Mouse (Mus musculus) heart, adult 11 months (tissue): ENCODE results near the gene D130043K22Rik.

Source experiments
- DNase-seq: peaks from one replicate; pipeline ENCODE4 v3.0.0; 2022

Gene D130043K22Rik

DNA sequence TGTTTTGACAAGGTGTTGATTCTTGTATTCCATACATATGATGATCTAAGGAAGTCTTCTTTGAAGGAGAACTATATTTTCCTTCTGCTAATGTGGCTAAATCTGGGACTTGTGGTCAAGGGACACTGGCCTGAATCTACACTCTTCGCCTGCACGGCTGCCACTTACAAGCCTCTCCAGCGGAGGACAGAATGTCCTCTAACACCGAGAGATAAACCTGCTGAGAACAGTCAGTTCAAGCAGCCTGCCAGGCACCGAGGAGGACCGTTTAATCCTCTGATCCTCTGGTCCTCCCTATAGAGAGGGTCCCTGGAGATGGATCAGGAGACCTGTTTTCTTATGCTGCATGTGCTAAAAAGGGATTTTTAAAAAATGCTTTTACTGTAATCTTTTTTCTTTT lies 58.5 kb downstream of the D130043K22Rik start:
- DNase-seq, result peak; percentile 94

DNA sequence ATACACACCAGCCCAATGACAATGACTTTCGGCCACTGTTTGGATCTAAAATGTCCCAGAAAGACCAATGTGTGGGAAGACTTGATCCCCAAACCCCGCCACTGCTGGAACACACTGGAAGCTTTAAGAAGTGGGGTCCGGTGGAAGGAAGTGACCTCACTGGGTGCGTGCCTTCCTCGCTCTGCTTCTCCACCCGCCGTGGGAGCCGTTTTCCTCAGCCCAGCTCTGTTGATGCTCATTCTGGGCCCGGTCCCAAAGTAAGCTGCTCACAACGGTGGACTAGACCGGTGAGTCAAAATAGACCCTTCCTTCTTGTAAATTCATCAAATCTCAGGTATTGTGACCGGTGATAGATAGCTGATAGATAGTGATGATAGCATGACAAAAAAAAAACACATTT lies 60.5 kb downstream of the D130043K22Rik start:
- DNase-seq, result no peak

DNA sequence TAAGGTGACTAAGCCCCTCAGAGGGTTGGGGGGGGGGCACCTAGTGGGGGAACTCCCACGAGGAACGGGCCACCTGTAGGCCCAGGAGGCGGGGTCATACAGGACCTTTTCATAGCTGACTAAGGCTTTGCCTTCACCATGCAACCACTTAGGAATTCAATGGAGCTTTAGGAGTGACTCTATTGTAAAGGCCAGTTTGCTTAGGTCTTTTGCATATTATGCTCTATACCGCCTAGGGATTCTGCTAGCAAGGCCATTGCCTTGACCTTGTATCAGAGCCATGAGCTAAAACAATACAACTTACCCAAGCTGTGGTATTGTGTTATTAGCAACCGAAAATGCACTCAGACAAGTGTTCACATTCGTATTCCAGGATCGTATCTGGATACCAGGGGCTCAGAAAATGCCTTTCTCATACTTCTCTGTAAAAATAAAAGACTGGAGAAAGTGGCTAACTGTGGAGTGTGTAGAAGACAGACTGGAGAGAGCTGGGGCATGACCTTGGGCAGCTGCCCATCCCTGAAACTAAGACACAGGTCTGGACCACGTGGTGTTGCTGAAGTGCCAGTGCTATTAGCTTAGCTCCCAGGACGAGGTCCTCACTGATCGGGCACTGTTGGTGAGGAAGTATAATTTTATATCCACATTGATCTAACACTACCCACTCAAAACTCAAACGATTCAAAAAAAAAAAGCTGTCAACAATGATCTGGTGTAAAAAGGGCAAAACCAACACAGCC lies 62.1 kb downstream of the D130043K22Rik start:
- no peak for DNase-seq

DNA sequence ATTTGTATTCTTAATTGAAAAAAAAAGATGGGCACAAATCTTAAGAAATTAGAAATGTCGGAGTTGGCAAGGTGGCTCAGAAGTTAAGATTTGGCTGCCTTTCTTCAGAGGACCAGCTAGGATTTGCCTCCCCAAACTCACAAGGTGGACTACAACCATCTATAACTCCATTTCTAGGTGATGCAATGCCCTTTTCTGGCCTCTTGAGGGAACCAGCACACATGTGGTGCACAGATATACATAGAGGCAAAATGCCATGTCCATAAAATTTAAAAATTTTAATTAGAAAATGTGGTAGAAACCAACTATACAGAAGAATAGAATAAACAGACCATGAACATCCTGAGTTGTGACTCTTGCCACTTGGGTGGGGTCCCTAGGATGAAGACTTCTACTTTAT lies 64.2 kb downstream of the D130043K22Rik start:
- no peak for DNase-seq

DNA sequence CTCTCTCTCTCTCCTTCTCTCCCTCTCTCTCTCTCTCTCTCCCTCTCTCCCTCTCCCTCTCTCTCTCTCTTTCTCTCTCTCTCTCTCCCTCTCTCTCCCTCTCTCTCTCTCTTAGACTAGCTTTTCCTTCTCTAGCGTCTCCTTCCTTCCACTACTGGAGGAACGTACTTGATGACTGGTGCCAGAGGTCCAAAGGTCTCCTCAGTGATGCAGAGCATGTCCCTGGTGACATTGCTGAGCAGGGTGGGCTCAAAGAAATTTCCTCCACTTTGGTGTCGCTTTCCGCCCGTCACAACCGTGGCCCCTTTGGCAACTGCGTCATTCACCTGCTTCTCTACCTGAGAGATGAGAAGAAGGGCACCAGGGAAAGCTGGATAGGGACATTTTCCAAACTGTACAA lies 68.6 kb downstream of the D130043K22Rik start:
- no peak for DNase-seq

DNA sequence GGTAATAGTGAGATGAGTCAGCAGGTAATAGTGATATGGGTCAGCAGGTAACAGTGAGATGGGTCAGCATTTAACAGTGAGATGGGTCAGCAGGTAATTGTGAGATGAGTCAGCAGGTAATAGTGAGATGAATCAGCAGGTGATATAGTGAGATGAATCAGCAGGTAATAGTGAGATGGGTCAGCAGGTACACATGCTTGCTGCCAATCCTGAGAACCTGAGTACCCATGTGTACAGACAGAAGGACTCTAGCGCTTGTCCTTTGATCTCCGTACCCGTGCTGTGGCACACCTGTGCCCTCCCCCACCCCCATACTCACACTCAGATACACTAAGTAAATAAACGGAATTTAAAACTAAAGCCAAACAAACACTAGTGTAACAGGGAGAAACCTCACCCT lies 70.0 kb downstream of the D130043K22Rik start:
- no peak for DNase-seq

DNA sequence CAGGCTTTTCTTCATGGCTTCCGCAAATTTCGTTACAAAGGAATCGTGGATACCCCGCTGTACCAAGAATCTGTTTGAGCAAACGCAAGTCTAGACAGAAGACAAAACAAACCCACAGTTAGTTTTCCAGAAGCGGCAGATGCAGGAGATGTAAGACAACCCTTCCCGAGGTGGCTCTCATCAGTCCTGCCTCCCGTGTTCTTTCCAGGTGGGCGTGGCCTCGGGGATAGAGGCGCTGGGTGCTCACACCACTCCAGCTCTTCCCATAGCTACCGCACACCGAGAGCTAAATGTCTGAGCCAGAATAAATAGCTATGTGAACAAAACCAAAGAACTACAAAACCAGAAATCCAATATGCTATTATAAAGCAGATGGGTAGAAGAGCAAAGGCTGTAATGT lies 70.9 kb downstream of the D130043K22Rik start:
- no peak for DNase-seq

DNA sequence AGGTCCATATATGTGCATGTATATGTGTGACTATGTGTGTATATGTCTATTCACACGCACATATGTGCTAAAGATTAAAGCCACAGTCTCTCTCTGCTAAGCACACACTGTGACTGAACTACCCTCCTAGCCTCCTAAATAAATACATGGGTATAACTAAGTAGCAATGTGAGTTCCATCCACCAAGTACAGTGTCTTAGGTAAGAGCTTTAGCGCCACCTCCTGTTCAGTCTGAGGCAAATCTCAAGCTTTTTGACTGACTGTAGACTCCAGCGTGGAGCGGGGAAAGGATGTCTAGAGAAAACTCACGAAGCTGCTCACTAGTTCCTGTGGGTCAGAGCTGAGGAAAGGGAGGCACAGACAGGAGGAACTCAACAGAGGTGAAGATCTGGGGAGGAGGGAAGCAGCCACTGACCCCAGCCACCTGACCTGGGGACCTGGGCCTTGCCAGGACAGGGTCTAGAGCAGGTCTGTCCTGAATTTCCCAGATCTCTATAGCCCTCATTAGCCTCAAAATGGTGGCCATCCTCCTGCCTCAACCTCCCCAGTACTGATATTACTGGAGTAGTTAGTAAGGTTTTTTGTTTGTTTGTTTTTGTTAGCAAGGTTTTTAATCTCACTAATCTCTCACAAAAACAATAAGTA lies 75.5 kb downstream of the D130043K22Rik start:
- DNase-seq, result no peak

DNA sequence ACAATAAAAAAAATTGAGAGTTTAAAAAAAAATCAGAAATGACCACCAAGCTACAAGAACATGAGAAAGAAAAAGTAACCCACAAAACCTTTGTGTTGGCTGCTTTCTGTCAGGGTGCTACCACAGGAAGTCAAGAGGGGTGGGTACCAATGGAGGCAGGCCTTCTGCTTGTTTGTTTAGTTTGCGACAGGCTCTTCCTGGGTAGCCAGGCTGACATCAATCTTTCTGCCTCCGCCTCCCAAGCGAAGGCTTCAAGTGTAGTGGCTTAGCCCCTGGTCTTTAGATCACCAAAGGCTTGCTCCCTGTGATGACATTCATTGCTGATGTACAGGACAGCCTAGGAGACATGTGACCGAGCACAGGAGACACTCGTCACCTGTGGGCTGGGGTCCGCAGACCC lies 76.3 kb downstream of the D130043K22Rik start:
- DNase-seq, result peak; percentile 46

DNA sequence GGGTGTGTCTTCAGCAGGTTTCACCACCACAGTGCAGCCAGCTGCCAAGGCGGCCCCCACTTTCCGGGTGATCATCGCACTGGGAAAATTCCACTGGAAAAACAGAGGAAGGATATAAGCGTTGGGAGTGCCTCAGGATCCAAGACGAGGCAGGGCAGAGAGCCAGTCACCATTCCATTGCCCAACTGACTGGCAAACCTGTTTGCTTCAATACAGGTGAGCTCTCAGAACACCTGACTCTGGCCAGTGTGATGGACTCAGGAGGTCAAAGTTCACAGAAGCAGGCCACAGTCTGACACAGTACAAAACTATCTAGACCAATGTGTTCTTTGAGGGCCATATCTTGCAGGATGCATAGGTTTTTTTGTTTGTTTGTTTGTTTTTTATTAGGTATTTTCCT lies 79.1 kb downstream of the D130043K22Rik start:
- DNase-seq, result no peak

DNA sequence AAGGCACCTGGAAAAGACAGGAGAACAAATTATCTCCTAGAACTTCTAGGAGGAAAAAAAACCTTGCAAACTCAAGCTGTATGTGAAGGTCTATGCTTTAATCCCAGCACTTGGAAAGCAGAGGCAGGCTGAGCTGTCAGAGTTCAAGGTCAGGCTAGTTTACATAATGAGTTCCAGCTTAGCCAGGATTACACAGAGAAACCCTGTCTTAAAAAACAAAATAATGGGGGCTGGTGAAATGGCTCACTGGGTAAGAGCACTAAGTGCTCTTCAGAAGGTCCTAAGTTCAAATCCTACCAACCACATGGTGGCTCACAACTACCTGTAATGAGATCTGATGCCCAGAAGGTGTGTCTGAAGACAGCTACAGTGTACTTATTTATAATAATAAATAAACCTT lies 85.7 kb downstream of the D130043K22Rik start:
- DNase-seq, result no peak

DNA sequence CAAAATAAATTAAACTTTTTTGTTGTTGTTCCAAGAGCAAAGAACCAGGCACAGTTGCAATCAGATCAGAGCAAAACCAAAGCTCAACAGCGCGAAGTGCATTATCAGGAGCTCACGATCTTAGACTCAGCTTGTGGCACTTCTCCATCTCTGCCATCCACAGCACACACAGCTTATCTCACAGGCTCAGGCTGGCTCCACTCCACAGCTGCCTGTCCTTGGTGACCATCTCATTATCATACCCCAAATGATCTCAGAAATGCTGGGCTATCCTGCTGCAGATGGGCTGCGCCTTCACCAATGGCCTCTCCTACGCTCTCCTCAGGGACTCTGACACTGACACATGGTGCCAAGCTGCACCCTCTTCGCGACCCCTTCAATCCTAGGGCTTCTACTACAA lies 88.3 kb downstream of the D130043K22Rik start:
- no peak for DNase-seq

DNA sequence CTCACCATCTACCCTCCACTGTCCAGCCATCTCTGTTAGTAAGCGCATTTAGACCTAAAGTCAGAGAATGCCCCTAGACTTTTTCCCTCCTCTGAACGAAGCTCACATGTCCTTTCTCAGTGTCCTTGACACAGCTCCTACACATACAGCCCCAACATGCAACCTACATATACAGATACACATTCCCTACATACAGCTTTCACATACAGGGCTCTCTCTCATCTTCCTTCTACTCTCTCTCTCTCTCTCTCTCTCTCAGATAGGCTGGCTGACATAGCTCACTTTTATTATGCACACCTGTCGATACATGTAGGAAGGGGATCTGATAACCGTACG lies 91.8 kb downstream of the D130043K22Rik start:
- DNase-seq, result no peak

DNA sequence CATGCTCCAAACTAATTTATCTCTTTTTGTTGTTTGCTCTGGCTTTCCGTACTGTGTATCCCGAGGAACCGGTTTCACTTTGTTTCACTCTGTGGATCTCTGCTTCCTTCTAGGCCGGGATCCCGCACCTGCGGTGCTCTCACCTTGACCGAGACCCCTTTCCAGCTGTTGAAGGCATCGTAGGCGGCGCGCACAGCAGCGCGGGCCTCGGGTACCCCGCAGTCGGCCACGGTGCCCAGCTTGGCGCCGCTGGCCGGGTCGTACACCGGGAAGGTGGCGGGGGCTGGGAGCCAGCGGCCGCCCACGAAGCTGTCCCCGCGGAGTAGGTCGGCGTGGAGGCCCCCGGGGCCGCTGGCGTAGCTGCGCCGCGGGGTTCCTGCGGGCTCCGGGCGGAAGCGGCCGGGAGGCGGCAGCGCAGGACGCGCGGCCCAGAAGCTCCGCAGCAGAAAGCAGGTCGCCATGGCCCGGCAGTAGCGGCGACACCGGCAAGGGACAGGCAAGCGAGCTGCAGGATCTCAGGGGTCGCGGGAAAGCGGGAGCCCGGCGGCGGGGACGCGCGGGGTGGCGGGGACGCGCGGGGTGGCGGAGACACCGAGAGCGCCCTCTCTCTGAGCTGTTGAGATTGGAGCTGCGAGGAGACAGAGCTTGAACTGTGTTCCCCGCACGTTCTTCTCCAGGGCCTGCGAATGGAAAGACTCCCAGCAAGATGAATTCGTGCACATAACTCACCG lies 92.3 kb downstream of the D130043K22Rik start, which contains the start of gene Aldh5a1:
Gene Aldh5a1, minus strand, starts transcription at position 554 of the 731 bp plus-strand sequence.
- peak; percentile 98 for DNase-seq

DNA sequence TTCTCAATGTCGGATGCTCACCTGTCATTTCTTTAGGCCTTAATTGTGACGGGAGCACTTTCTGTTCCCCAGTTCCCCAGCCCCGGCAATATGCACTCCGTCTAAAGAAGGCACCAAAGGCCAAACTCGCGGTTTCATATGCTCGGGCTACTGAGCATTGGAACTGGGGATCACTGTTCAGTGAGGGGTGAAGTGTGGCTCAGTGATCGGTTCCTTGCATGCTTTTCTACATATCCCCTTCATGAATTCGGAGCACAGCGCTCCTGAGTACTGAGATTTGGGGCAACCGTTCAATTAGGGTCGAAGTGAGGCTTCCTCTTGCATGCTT lies 92.9 kb downstream of the D130043K22Rik start:
- DNase-seq, result no peak

DNA sequence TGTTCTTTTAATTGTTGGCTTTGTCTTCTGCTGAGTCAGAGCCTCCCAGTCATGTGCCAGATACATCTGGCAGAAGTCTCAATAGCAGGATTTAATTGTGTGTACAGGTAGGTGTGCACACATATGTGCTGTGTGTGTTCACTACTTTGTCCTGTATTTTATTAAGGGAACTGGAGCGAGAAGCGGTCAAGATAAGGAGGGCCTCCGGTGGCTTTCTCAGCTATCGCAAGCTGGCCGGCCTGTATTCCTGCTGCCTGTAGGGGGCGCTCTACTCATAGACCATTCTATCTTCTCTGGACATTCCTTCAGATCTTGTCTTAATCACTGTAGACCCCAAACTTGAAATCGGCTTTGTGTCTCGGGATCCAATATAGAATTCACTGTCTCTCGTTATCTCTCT lies 93.7 kb downstream of the D130043K22Rik start:
- peak; percentile 95 for DNase-seq

DNA sequence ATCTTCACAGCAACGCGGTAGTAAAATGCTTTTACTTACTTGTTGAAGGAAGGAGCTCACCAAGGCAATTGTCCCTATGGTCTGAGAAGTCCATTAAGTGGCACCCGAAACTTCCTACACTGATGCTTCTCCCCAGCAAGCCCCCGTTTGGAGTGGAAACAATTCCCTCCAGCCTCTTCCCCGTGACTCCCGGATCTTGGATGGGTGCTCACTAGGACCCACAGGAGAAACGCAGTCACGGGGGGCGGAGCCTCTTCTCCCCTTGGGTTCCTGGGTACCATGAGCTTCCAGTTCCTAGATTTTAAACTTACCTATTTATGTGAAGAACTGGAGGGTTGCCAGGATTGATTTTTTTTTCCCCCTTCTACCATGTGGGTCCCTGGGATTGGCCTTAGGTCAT lies 94.5 kb downstream of the D130043K22Rik start:
- DNase-seq, result no peak

DNA sequence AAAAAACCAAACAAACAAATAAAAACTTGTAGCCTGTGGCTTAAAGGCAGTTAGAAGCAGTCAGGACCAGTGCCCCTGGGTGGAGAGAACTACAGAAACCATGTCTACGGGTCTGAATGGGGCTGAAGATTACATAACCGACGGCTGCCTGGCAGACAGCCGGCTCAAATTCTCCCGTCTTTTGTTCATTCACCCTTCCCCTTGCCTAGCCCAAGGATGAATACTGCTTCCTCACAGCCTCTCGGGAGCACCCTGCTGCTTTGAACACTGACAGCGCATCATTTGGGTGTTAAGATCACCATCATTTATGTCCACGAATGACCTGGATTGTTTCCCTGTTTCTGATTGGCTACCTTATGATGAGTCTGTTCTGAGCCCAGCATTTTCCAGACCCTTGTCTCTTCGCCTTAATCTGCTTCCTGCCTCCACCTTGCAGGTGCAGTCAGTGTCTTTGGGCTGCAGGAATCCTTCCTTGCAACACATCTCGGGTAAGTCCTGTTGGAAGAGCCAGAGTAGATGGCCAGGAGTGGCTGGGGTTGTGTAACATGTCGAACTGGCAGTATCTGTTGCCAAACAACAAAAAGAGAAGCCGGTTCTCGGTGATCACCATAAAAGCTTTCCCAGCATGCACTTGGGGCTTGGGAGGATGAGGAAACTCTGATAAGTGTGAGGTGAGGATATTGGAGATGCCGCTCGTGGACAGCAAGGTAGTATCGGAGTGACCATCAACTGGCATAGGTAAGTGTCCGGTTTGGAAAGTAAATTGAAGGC lies 97.8 kb downstream of the D130043K22Rik start, which contains the start of gene Gpld1:
Gene Gpld1, plus strand, starts transcription at position 641 of the 771 bp plus-strand sequence.
- no peak for DNase-seq

DNA sequence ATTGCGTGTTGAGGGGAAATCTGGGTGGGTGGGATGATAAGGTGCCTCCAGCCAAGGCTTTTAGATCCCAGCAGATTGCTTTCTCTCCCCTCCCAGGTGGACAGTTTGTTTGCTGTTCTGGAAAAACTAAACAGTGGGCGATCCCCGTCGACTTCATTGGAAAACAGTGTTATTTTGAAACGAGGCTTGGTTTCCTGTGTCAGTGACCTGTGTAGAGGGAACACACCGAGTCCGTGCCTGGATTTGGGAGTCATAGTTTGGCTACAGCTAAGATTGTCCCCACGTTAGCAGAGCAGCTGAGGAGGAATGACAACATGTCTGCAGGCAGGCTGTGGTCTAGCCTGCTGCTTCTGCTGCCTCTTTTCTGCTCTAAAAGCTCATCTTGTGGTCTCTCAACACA lies 98.4 kb downstream of the D130043K22Rik start:
- no peak for DNase-seq

DNA sequence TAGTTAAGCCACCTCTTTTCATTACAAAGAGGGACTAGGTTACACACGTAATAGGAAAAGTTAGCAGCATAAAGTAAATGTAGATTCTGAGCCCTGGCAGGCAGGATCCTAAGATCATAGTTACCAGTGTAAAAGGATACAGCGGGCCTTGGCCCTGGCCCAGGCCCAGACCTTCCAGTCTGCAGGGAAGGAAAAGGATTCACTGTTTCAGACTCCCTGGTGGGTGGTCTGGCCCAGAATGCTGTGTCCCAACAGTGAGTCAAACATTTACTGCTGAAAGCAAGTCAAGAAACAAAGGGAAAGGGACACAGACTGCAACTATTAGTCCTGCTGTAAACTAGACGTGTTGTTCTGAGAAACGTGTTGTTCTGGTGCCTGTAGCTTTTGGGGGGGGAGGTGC lies 100.6 kb downstream of the D130043K22Rik start:
- DNase-seq, result no peak

DNA sequence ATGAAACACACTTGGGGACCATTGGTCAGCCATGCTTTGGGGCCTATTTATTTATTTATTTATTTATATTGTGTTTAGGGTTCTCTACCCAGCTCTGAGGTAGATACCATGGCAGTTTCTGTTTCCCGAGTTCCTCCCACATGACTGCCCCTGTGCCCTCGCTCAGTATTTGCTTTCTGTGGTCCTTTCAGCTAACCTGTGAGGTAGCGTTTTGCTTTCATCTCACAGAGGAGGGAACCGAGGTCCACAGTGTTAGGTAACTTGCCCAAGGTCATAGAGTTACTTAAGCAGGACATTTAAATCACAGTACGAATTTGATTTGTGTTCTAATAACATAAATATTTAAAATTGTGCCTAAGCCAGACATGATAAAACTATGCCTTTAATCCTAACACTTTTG lies 102.2 kb downstream of the D130043K22Rik start:
- no peak for DNase-seq

DNA sequence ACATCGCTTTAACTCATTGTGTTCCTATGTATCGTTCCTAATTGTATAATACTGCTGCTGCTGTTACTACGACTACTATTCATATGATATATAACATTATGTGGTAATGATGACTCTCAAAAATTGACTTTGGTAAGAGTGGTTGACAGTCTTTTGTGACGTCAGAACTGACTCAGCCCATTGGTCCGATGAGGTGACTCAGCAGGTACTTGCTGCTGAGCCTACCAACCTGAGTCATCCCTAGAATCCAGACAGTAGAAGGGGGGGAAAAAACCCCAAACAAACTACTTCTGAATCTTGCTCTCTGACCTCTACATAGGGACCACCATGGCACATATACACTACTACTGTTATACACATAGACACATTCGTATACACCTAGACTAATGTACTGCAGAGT lies 103.9 kb downstream of the D130043K22Rik start:
- DNase-seq, result peak; percentile 2
